Mouse (Mus musculus): ENCODE measurements around the gene Emp3. TPM values are rescaled to one million over a fixed set of nuclear protein-coding genes. Genes with fewer than 3 reads are reported as not detected.
"Not testable (repeated sequence)": the region's sequence is repeated elsewhere in the genome, so short reads cannot be mapped to it uniquely, and the experiment has no call there.

The Emp3 gene
- 10 to 100 TPM in 1 of 2 experiments, 1 to 10 TPM in 1; 7.8 to 15.1 TPM for total RNA-seq (2021)
- long read RNA-seq, experiment 1, partial matches to known transcripts: 0 of 4 reads
- long read RNA-seq, experiment 1, other reads (novel, unspliced or antisense): 1 of 4 reads
- long read RNA-seq, experiment 2, partial matches to known transcripts: 0 of 3 reads
- long read RNA-seq, experiment 2, other reads (novel, unspliced or antisense): 0 of 3 reads

DNA sequence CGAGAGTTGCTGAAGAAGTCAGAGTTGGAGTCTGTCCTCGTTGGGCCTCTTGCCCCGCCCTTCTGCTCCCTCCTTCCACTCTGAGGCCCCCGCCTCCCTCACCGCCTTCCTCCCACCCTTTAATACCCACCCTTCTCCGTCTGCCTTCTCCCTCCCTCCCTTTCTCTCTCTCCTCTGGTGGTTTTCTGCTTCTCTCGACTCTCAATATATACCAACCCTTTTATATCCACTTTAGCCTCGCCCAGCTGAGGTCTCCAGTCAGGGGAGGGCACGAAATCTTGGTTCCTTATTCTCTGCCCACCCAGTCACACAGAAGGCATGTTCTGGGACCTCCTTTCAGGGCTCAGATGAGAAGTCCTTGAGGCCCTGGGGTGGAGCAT, at the start of gene Emp3:
Gene Emp3 (minus strand): TSS at position 163 of the 380 bp plus-strand sequence.
- DNase-seq (ENCODE audit: low spot score): peak; percentile 65

DNA sequence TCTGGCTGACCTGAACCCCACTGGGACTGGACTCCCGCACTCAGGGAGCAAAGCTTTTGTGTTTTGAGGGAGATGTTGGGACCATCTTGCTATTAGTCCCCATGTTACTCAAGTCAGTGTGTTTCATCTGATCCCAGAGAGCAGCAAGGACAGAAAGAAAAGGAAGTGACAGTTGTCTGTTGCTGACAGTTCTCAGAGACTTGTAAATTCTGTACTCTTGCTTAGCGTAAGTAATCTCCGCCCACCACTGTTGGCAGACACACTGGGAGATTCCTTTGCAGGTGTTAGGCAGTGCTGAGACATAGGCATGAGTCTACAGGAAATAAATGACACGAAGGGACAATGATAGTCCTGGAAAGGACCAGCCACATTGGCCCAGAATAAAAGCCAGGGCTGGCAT, 35.4 kb upstream of the Emp3 start:
- DNase-seq (ENCODE audit: low spot score): no peak

GRCm38 (mm10) chr7:45949061-45949460, 27.9 kb upstream of the Emp3 start:
- no peak for DNase-seq (ENCODE audit: low spot score)

DNA sequence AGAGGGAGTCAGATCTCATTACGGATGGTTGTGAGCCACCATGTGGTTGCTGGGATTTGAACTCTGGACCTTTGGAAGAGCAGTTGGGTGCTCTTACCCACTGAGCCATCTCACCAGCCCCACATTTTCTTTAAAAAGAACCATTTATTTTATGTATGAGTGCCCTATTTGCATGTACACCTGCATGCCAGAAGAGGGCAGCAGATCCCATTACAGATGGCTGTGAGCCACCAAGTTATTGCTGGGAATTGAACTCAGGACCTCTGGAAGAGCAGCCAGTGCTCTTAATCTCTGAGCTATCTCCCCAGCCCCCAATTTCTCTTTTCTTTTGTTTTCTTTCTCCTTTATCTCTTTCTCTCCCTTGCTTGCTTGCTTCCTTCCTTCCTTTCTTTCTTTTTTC, 22.1 kb upstream of the Emp3 start:
- not testable (repeated sequence) for DNase-seq (ENCODE audit: low spot score)

GRCm38 (mm10) chr7:45941986-45942385, 20.8 kb upstream of the Emp3 start:
- DNase-seq (ENCODE audit: low spot score): no peak

- no peak for DNase-seq (ENCODE audit: low spot score)
These were observed 18.6 kb upstream of the Emp3 start for GRCm38 (mm10) chr7:45939836-45940235.

DNA sequence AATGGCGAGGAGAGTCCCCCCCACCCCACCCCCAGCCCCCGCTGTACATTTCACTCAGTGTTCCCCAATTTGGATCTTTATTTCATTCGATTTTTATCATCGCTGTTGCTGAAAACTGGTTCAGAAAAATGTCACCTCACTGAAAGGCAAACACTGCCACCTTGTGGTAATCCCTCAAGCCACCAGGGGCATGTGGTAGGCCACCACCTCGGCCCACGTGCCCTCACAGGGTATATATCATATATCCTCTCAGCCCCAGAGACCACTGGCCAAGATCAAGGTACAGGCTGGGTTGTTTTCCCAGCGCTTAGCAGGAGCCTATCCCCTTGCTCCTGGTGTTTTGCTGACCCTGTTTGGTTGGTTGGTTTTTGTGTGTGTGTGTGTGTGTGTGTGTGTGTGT, 13.9 kb upstream of the Emp3 start:
- peak; percentile 71 for DNase-seq (ENCODE audit: low spot score)

- DNase-seq (ENCODE audit: low spot score): not testable (repeated sequence)
These were observed 12.6 kb upstream of the Emp3 start for GRCm38 (mm10) chr7:45933766-45934165.

- DNase-seq (ENCODE audit: low spot score): no peak
These were observed 8.5 kb upstream of the Emp3 start for GRCm38 (mm10) chr7:45929688-45930087.

- no peak for DNase-seq (ENCODE audit: low spot score)
These were observed 7.6 kb upstream of the Emp3 start for GRCm38 (mm10) chr7:45928626-45929295.

DNA sequence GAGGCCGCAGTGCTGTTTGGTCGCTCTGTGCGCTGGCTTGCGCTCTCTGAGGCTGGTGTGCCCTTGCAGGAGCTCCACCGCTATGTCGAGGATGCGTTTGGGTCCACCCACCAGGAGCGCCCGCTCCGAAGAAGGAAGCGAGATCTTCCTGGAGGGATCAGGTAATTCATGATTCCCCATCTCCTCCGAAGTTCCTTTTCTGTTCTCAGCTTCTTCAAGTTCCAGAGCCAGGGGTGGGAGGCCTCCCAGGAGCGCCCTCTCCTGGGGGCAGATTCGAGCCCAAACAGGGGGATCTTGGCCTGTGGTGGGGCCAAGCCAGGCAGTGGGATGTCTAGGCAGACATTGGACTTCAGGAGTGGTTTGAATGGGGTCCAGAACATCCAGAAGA, 3.2 kb upstream of the Emp3 start:
- DNase-seq (ENCODE audit: low spot score): no peak

- peak; percentile 78 for DNase-seq (ENCODE audit: low spot score)
These were observed 2.7 kb upstream of the Emp3 start, which contains the start of gene Ccdc114 for GRCm38 (mm10) chr7:45923762-45924428. Gene Ccdc114, plus strand, starts transcription at chr7:45924072.

- peak; percentile 93 for DNase-seq (ENCODE audit: low spot score)
These were observed 1.9 kb upstream of the Emp3 start for GRCm38 (mm10) chr7:45922928-45923761.

GRCm38 (mm10) chr7:45921950-45922600, 871 bp upstream of the Emp3 start:
- no peak for DNase-seq (ENCODE audit: low spot score)

DNA sequence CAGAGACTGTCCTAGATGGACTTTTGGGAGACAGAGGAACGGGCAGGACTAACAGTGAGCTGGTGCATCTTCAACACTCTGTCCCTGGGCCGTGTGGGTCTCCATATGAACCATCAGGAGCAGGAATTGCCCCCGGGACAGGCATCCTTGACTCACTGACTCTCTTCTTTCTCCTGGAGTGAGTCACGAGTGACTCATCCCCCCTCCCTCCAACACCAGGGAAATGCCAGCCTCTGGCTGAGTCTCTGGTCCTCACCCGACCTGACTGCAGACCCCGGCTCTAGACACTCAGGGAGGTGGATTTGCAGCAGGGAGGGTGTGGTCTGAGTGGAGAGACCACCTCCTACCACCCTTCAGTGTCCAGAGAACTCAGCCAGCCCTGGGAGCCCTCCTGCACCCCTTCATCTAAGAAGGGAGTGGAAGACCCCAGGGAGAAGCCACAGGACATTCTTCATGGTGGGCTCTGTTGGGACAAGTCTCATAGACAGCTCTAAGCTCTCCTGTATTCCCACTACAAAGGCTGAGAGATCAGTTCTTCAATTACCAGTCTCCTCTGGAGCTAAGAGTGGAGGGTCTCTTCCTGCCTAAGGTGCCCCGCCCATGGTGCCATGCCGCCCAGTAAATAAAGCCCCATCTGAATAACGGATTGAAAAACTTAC, 492 bp downstream of the Emp3 start:
- DNase-seq (ENCODE audit: low spot score): no peak

GRCm38 (mm10) chr7:45919761-45920160, 1.4 kb downstream of the Emp3 start:
- no peak for DNase-seq (ENCODE audit: low spot score)

DNA sequence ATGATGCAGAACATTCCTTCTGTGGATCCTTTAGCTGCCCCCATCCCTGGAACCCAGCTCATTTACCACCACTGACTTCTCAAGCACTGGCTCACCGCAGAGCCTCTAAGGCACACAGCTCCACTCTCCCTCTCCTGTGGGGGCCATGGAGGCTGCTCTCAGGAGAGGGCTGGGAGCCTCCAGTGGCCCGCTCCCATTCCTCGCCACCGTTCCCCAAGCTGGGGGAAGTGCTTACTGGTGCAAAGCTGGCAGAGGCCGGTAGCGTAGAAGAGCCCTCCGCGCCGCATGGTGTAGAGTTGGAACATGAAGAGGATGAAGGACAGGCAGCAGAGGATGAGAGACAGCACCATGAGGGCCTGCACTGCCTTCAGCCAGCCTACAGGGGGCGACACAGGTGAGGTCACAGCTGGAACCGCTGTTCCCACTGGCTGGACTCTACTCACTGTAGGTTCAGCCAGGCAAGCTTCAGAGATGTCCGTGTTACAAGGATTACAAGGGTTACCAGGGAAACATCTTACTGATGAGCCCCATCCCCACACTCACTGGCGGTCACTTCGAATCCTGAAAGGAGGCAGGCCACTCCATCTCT, 2.0 kb downstream of the Emp3 start:
- no peak for DNase-seq (ENCODE audit: low spot score)

DNA sequence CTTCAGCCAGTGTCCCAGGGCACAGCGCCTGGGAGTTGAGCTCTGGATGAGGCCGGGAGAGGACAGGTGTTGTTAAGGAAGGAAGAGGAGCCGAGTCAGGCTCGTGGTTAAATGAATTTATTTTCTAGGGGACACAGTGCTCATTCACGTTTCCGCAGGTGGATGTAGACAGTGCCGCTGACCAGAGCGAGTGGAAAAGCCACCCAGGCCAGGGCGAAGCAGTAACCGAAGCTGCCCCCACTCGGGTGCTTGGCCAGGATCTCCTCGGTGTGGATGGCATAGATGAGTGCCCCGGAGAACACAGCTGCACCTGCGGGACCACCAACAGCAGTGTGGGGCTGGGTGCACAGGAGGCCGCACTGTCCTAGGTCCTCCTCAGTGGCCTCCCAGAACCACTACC, 3.3 kb downstream of the Emp3 start:
- no peak for DNase-seq (ENCODE audit: low spot score)

DNA sequence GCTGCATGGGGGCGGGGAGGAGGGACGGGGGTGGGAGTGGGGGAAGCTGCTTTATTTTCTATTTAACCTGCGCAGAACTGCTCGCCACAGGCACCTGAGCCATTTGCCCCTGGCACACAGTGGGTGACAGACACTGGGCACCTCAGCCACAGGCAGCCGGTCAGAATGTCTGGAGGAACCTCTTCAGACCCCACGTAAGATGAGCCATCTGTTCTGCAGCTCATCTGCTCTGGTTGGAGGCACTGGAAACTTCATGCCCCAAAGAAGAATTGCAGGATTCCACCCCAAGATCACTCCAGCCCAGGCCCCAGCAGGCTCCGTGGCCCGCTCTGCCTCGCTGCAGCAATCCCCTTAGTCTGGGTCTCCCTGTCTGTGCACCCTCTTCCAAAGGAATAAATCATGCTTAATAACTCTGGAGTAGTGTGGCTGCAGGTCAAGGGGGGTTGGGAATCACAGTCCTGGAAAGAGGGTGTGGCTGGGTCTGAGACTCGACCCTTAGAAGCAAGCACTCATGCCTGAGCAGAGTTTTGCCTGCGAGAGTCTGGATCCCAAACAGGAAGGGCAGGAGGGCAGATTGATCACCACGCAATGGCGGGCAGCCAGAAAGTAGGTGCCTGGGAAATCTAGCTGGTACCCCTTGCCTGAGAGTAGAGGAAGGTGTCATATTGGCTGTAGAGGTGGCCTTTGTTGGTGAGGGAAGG, 4.0 kb downstream of the Emp3 start:
- DNase-seq (ENCODE audit: low spot score): no peak
